Comparison of ENCODE assay signal across 25 mouse cellular contexts in the genomic region with DNA sequence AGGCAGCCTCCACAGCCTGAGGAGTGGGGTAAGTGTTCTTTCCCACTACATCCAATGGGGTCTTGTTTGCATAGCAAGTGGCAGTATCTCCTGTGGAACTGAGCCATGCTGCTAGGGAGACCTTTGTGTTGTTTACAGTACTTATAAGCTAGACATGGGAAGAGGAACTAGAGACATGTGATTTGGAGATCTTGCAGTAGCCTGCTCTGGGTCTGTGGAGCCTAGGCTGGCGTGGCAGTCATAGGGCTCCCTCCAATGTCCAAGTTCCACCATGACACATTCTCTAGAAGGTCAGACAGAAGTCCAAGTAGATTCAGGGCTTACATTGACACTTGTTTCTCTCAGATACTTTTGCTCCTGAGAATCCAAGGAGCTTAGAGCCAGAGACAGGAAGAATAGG. TPM values are rescaled to one million over a fixed set of nuclear protein-coding genes. Genes with fewer than 3 reads are reported as not detected.
A peak's percentile ranks its signal among the peaks of the same experiment; 100 is the strongest.
DNase-seq lines count a peak whose midpoint lies in the region; TF ChIP-seq lines count a peak whose summit lies in the region.
"Had no signal": no experiment of that assay in that cellular context is flagged by ENCODE, and none has a peak within 500 bp of the region (broad histone marks: within the 10 kb centered on the region; RNA-seq: fewer than 3 reads in every experiment).

No protein-coding gene starts in this region.

- TF ChIP-seq CTCF in heart, adult 2 months (IDR thresholded peaks at IDR 0.05): peak; percentile 76

- no peak overlapping the region for H3K4me3 ChIP-seq in heart, adult 2 months
- H3K4me3 ChIP-seq in heart, embryonic 10.5 days: no peak overlapping the region
- H3K4me3 ChIP-seq: embryonic facial prominence, embryonic 10.5 days; erythroblast, embryonic 14.5 days; limb, embryonic 13.5 days had no signal

- H3K27ac ChIP-seq in heart, adult 2 months: peak overlapping the region; percentile 82
- H3K27ac ChIP-seq in heart, embryonic 10.5 days: no peak overlapping the region
- H3K27ac ChIP-seq: embryonic facial prominence, embryonic 10.5 days; limb, embryonic 13.5 days had no signal

- no peaks in the 10 kb centered on the region for H3K27me3 ChIP-seq in heart, adult 2 months (ENCODE audit: control insufficient read depth, insufficient read depth, low read length)
- H3K27me3 ChIP-seq in heart, embryonic 10.5 days (ENCODE audit: insufficient read depth, poor library complexity, severe bottlenecking): no peaks in the 10 kb centered on the region
- H3K27me3 ChIP-seq: limb, embryonic 13.5 days had no signal

- TF ChIP-seq POLR2A in heart, adult 2 months (IDR thresholded peaks at IDR 0.05; ENCODE audit: insufficient read depth, low read depth, low read length): no peak

- H3K4me1 ChIP-seq in heart, adult 2 months (ENCODE audit: control insufficient read depth, insufficient read depth, low read length): peaks cover 20% of the 10 kb centered on the region
- H3K4me1 ChIP-seq in heart, embryonic 10.5 days: peaks cover 11% of the 10 kb centered on the region; the same call in 1 of the 2 replicates
- H3K4me1 ChIP-seq: embryonic facial prominence, embryonic 10.5 days had no signal

- H3K36me3 ChIP-seq in heart, adult 2 months (ENCODE audit: control insufficient read depth, insufficient read depth, low read length): peaks cover 3% of the 10 kb centered on the region
- H3K36me3 ChIP-seq in heart, embryonic 10.5 days: no peaks in the 10 kb centered on the region
- H3K36me3 ChIP-seq: embryonic facial prominence, embryonic 10.5 days; G1E; limb, embryonic 13.5 days had no signal

- TF ChIP-seq EP300 in heart, adult 2 months (IDR thresholded peaks at IDR 0.05; ENCODE audit: insufficient read depth, low read depth, low read length): peak; percentile 69; the same call in 1 of the 2 replicates

- intact Hi-C loops in heart, adult 2 months (cut with DNase I): loop anchor here (1.0 to 5.0 kb wide), 2 partner anchors 26 to 468 kb away; no protein-coding TSS in a partner anchor

- no peaks in the 10 kb centered on the region for H3K9me3 ChIP-seq in heart, embryonic 10.5 days
- H3K9me3 ChIP-seq: embryonic facial prominence, embryonic 10.5 days; G1E; limb, embryonic 13.5 days had no signal

- 37% methylated on average over 1 of the region's 1 CpGs for WGBS in heart, adult 2 months
- 78% methylated on average over 1 of the region's 1 CpGs for WGBS in heart, embryonic 10.5 days

- no peaks in the 10 kb centered on the region for H3K79me2 ChIP-seq in heart, adult 2 months (replicated peaks; ENCODE audit: control insufficient read depth, insufficient read depth, low read length)

- no peak overlapping the region for H3K9ac ChIP-seq in heart, adult 2 months (ENCODE audit: low read depth, low read length)
- H3K9ac ChIP-seq: limb, embryonic 13.5 days had no signal

- peak; percentile 34 to 39 for DNase-seq in heart, adult 2 months
- DNase-seq in heart, embryonic 10.5 days (ENCODE audit: low spot score): no peak
- peak; percentile 72 for DNase-seq in A20 (ENCODE audit: low read depth, low spot score)
- DNase-seq in heart, adult 9 months (ENCODE audit: low spot score in 2 of 2): peak; percentile 38
- peak; percentile 44 for DNase-seq in lung, postnatal 36 days
- no peak for DNase-seq in cerebellum, adult 9-11 months
- DNase-seq in thymus, postnatal 25 days: no peak
- no peak for DNase-seq in natural killer cell, adult 2 months (ENCODE audit: low spot score in 2 of 2)
- DNase-seq: adrenal gland, postnatal 10 days; cerebellum, postnatal 14 days; gastrocnemius, postnatal 14 days; kidney, adult 9 months; right cerebral cortex, postnatal 14 days; thymus, adult 18-20 months had no signal

RNA-seq across cellular contexts. Expression of a gene that starts 7.7 kb away (rescaled TPM):
- under 1 TPM in 1 of 2 experiments, not detected in 1; 0.21 TPM for total RNA-seq in heart, adult 2 months (2021)
- 0.12 TPM in 1 of 2 replicates, not detected in the other for polyA plus RNA-seq in heart, adult 2 months (2012; rRNA removed)
- polyA plus RNA-seq in heart, embryonic 10.5 days (2016; fragmentation: Nextera tagmentation; extraction: Ambion mirVana): not detected in 2 replicates
- total RNA-seq: adrenal gland, postnatal 10 days; gastrocnemius, postnatal 14 days; layer of hippocampus, adult 18-20 months; left cerebral cortex, adult 18-20 months had no signal
- polyA plus RNA-seq: embryonic facial prominence, embryonic 10.5 days; erythroblast, embryonic 14.5 days; forebrain, embryonic 16.5 days; G1E; heart, embryonic 16.5 days; hindbrain, embryonic 16.5 days; limb, embryonic 13.5 days; liver, embryonic 16.5 days; midbrain, embryonic 11.5 days had no signal

Comparison
In these comparisons a context has a peak if more than half of its experiments do, and no peak if none do; other contexts are left out.
1. DNase-seq: peak in heart, adult 2 months (2 of 2), A20 (single experiment), heart, adult 9 months (2 of 2) and lung, postnatal 36 days (single experiment); none in heart, embryonic 10.5 days (single experiment), cerebellum, adult 9-11 months (single experiment), thymus, postnatal 25 days (single experiment) and natural killer cell, adult 2 months (0 of 2).